Mouse (Mus musculus) kidney, adult 2 months (tissue): ENCODE results near the gene Jph2. TPM values are rescaled to one million over a fixed set of nuclear protein-coding genes. Genes with fewer than 3 reads are reported as not detected.

Experiments
- DNase-seq: peaks from one replicate; pipeline ENCODE4 v3.0.0; 2021
- H3K27ac ChIP-seq: fragments of 200-500 bp; 2 replicates; pipeline ENCODE4 v1.5.1; 2012; ENCODE audit warnings: low read depth, low read length, control low read depth, inconsistent platforms; ENCODE audit not compliant: insufficient read depth
- H3K27me3 ChIP-seq: fragments of 200-500 bp; replicated peaks from 2 replicates; pipeline ENCODE4 v1.6.1; 2012; ENCODE audit warnings: mild to moderate bottlenecking, moderate library complexity, low read length, inconsistent platforms; ENCODE audit not compliant: control insufficient read depth, insufficient read depth
- H3K36me3 ChIP-seq: fragments of 200-500 bp; 2 replicates; pipeline ENCODE4 v1.6.1; 2012; ENCODE audit warnings: mild to moderate bottlenecking, moderate library complexity, low read length, inconsistent platforms; ENCODE audit not compliant: control insufficient read depth, insufficient read depth
- H3K4me1 ChIP-seq: fragments of 200-500 bp; 2 replicates; pipeline ENCODE4 v1.6.1; 2011; ENCODE audit warnings: low read length; ENCODE audit not compliant: control insufficient read depth, insufficient read depth
- H3K4me3 ChIP-seq: fragments of 200-500 bp; 2 replicates; pipeline ENCODE4 v1.5.1; 2011; ENCODE audit warnings: mild to moderate bottlenecking, low read depth, low read length, control low read depth; ENCODE audit not compliant: insufficient read depth
- CTCF ChIP-seq: fragments of 200-500 bp; conservative IDR thresholded peaks from 2 replicates; pipeline ENCODE4 v1.5.1; 2011; ENCODE audit warnings: low read depth, mild to moderate bottlenecking, control low read depth, low read length, moderate library complexity, mixed read lengths; ENCODE audit not compliant: insufficient read depth, insufficient read length
- POLR2A ChIP-seq: fragments of 200-500 bp; IDR thresholded peaks from one replicate; pipeline ENCODE4 v1.6.1; 2011; ENCODE audit warnings: low read depth, low read length, control low read depth
- WGBS: fragments of 180-500 bp; shearing (Covaris S2); methylation state at CpG from one replicate; pipeline ENCODE4 v1.1.7; 2018; 5-methylcytosine and 5-hydroxymethylcytosine counted together
- polyA plus RNA-seq: library from polyadenylated mRNA; depleted of rRNA; stranded (reverse); fragments of >200 nt; gene quantifications from 2 replicates; pipeline ENCODE4 v1.2.3, GENCODE M21; 2012

Gene Jph2
- polyA plus RNA-seq, 1 experiment: 3.8 TPM

DNA sequence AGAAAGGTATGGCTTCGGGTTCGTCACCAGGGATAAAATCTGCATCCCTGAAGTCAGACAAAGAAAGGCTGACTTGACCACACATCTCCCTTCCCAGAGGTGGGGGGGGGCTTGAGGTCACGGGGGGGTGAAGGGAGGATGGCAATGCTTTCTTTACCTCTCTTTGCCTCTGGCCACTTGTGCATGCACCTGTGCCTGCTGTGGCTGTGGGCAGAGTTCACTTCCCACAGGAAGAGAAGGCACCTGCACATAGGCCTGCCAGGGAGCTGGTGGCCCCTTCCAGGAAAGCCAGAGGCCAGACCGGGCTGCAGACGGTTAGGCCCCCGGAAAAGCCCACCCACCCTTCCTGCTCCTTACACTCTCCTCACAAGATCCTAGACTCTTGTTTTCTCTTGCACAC, 66.4 kb downstream of the Jph2 start:
- no peak for TF ChIP-seq CTCF
- TF ChIP-seq POLR2A: no peak
- DNase-seq: no peak
- 66% methylated on average over 6 of the region's 6 CpGs for WGBS
- no peak overlapping the region for H3K27ac ChIP-seq
- H3K27me3 ChIP-seq: no peaks in the 10 kb centered on the region
- H3K4me3 ChIP-seq: no peak overlapping the region
- H3K4me1 ChIP-seq: no peaks in the 10 kb centered on the region
- no peaks in the 10 kb centered on the region for H3K36me3 ChIP-seq

DNA sequence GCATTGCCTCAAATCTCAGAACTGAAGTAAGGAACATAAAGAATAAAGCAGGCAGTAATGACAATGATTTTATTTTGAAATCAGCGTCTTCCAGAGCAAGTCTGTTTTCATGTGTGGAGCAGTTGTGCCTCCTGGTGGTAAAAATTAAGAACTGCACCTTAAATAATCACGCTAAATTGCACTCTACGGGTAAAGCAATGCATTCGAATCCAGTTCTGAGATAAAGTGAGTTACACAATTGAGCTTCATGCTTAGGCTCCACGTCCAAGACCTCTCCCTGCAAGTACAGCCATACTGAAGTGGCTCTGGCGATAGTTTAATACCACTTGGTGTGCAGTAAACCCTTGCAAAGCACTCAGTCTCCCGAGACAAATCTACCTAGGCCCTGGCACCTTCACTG, 67.1 kb downstream of the Jph2 start:
- Histone ChIP-seq H3K36me3 (no peaks in the 10 kb centered on the region), H3K4me3 (no peak overlapping the region), H3K27me3 (no peaks in the 10 kb centered on the region), H3K4me1 (no peaks in the 10 kb centered on the region), H3K27ac (no peak overlapping the region)
- WGBS: 26% methylated on average over 7 of the region's 7 CpGs
- peak; percentile 61 for DNase-seq
- peak; percentile 32; the same call in 1 of the 2 replicates for TF ChIP-seq CTCF
- no peak for TF ChIP-seq POLR2A

DNA sequence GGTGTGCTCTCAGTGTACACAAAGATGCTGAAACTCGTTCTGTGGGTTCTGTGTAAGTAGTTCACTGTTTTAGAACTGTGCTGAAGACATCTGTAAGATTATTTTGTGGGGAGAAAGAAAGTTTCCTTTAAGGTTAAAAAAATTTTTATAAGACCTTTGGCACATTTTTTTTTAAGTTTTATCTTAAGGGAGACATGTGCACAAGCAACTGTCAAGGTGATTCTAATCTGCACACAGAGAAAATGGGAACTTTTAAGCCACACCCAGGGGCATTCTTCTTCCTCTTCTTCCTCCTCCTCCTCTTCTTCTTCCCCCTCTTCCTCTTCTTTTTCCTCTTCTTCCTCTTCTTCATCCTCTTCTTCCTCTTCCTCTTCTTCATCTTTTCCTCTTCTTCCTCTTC, 74.6 kb downstream of the Jph2 start:
- Histone ChIP-seq H3K4me3 (no peak overlapping the region), H3K36me3 (no peaks in the 10 kb centered on the region), H3K27ac (no peak overlapping the region), H3K27me3 (no peaks in the 10 kb centered on the region; the same call in 1 of the 2 replicates), H3K4me1 (no peaks in the 10 kb centered on the region)
- 45% methylated on average over 1 of the region's 1 CpGs for WGBS
- DNase-seq: no peak
- TF ChIP-seq CTCF (no peak), POLR2A (no peak)

DNA sequence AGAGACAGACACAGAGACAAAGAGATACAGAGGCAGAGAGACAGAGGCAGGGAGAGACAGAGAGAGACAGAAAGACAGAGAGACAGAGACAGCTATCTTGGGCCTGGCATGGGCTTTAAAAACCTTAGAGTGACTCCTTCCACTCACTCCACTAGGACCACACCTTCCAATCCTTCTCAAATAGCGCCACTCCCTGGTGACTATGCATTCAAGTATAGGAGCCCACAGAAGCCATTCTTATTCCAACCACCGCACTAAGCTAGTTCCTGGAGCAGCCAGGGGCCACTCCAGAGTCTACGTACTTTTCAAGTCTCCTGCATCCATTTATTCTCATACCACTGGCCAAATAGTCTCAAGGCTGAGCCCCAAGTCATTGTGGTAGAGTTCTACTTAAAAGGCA, 79.0 kb downstream of the Jph2 start:
- Histone ChIP-seq H3K36me3 (no peaks in the 10 kb centered on the region), H3K4me3 (no peak overlapping the region), H3K27ac (no peak overlapping the region), H3K27me3 (no peaks in the 10 kb centered on the region; the same call in 1 of the 2 replicates), H3K4me1 (no peaks in the 10 kb centered on the region)
- no peak for DNase-seq
- no peak; the same call in 1 of the 2 replicates for TF ChIP-seq CTCF
- no peak for TF ChIP-seq POLR2A
- 86% methylated on average over 3 of the region's 3 CpGs for WGBS

DNA sequence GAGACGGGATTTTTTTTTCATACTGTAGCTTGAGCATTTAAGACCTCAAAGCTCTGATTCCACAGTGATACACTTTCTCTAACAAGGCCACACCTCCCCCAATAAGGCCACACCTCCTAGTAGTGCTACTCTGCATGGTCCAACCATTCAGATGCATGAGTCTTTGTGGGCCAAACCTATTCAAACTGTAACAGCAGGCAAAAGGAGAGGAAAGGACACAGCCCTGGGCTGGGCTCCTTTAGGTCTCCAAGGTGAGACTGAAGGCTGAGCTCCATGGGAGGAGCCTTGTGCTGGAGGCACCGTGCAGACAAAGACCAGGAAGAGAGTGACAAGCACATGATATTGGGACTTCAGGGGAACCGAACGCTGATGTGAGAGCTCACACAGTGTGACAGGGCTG, 80.5 kb downstream of the Jph2 start:
- no peaks in the 10 kb centered on the region for H3K4me1 ChIP-seq
- TF ChIP-seq POLR2A (no peak), CTCF (no peak)
- 87% methylated on average over 4 of the region's 4 CpGs for WGBS
- no peaks in the 10 kb centered on the region for H3K27me3 ChIP-seq
- H3K4me3 ChIP-seq: no peak overlapping the region
- H3K27ac ChIP-seq: no peak overlapping the region
- H3K36me3 ChIP-seq: no peaks in the 10 kb centered on the region
- no peak for DNase-seq

DNA sequence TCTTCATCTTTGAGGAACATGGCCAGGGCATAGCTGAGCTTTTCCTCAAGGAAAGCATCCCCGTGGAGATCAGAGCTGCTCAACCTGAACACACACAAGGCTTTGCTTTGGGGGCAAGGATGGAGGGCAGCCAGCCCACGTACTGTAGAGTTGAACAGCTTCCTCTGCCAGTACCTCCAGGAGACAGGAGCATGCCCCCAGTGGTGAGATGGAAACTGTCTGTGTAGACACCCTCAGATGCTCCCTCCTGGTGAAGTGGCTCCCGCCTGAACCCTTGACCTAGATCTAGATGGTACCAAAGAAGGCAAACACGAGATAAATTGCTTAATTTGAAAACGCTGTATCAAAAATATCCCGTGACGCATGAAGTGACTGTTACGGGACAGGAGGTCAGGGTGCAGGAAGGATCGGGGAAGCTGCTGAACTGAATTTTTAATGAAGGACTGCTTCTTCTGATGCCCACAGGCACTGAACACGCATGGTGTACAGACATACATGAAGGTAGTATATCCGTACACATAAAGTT, 87.6 kb downstream of the Jph2 start:
- Histone ChIP-seq H3K4me1 (no peaks in the 10 kb centered on the region), H3K4me3 (no peak overlapping the region), H3K27ac (no peak overlapping the region), H3K27me3 (no peaks in the 10 kb centered on the region), H3K36me3 (no peaks in the 10 kb centered on the region)
- DNase-seq: no peak
- TF ChIP-seq CTCF (no peak; the same call in 1 of the 2 replicates), POLR2A (no peak)
- 71% methylated on average over 11 of the region's 11 CpGs for WGBS

DNA sequence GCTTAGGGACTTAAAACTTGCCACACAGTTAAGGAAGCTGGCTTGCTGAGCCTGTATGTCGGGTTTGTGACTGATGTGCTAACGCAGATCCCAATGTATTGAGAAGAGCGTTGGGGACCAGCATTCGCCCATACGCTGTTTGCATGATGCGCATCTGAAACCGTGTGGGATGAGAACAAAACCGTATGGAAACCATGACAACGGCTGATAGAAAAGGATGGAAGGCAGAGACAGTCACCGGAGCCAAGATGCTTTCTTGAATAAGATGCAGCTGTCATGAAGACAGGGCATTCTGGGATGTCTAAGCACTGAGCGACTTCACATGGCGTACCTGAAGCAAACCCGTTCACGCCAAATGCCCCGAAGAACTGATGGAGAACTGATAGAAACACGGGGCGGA, 88.4 kb downstream of the Jph2 start:
- Histone ChIP-seq H3K4me1 (no peaks in the 10 kb centered on the region), H3K27ac (no peak overlapping the region), H3K4me3 (no peak overlapping the region), H3K36me3 (no peaks in the 10 kb centered on the region), H3K27me3 (no peaks in the 10 kb centered on the region)
- DNase-seq: no peak
- 95% methylated on average over 17 of the region's 17 CpGs for WGBS
- no peak for TF ChIP-seq CTCF
